Mouse (Mus musculus) adrenal gland, postnatal 36 days (tissue): ENCODE results near the gene AC131692.1. TPM values are rescaled to one million over a fixed set of nuclear protein-coding genes. Genes with fewer than 3 reads are reported as not detected.

Experiments used
- DNase-seq, 2 experiments: peaks; one replicate each; pipeline ENCODE4 v3.0.0; 2021; ENCODE audit warnings: mixed read lengths in 1 of 2
- long read RNA-seq, 2 experiments: library from polyadenylated mRNA; stranded (forward); transcript quantifications; one replicate each; pipeline ENCODE4 v2.0.0; 2021; ENCODE audit warnings: borderline sequencing depth in 2 of 2
- total RNA-seq, 2 experiments: library from RNA; stranded (reverse); gene quantifications; 2 replicates each; pipeline ENCODE4 v1.2.3; 2021

AC131692.1 gene
- not detected for total RNA-seq
- long read RNA-seq, experiment 1, result 0 reads
- long read RNA-seq, experiment 2, result 0 reads

- DNase-seq, result no peak
Measured at GRCm38 (mm10) chr19:6094119-6094518, at the start of gene AC131692.1. TSS of gene AC131692.1 (plus strand) at chr19:6094419.

GRCm38 (mm10) chr19:6045366-6046293 lies 48.6 kb upstream of the AC131692.1 start:
- DNase-seq, result no peak

GRCm38 (mm10) chr19:6046294-6047153 lies 47.7 kb upstream of the AC131692.1 start, which contains the start of gene Syvn1:
TSS of gene Syvn1 (plus strand) at chr19:6046576.
- peak; percentile 92 to 93 for DNase-seq

- DNase-seq, result peak; percentile 14 to 38
Measured at GRCm38 (mm10) chr19:6047154-6047898, 46.9 kb upstream of the AC131692.1 start.

GRCm38 (mm10) chr19:6047899-6048166 lies 46.4 kb upstream of the AC131692.1 start:
- DNase-seq, result no peak

- no peak for DNase-seq
Measured at GRCm38 (mm10) chr19:6048681-6049410, 45.4 kb upstream of the AC131692.1 start.

GRCm38 (mm10) chr19:6052516-6052915 lies 41.7 kb upstream of the AC131692.1 start:
- DNase-seq, result peak in 1 of 2 experiments; percentile 24

GRCm38 (mm10) chr19:6054296-6054695 lies 39.9 kb upstream of the AC131692.1 start:
- no peak for DNase-seq

GRCm38 (mm10) chr19:6056696-6057095 lies 37.5 kb upstream of the AC131692.1 start:
- no peak for DNase-seq

- DNase-seq, result peak; percentile 99
Measured at GRCm38 (mm10) chr19:6057313-6058096, 36.7 kb upstream of the AC131692.1 start, which contains the start of the genes Mrpl49 and Fau. TSS of gene Mrpl49 (minus strand) at chr19:6057785. TSS of gene Fau (plus strand) at chr19:6057844.

- no peak for DNase-seq
Measured at GRCm38 (mm10) chr19:6058513-6058912, 35.7 kb upstream of the AC131692.1 start.

- no peak for DNase-seq
Measured at GRCm38 (mm10) chr19:6058966-6059365, 35.3 kb upstream of the AC131692.1 start.

- peak; percentile 94 for DNase-seq
Measured at GRCm38 (mm10) chr19:6061021-6061533, 33.1 kb upstream of the AC131692.1 start, which contains the start of gene Znhit2. TSS of gene Znhit2 (plus strand) at chr19:6061192.

GRCm38 (mm10) chr19:6061641-6062302 lies 32.4 kb upstream of the AC131692.1 start:
- peak; percentile 53 to 65 for DNase-seq

GRCm38 (mm10) chr19:6062418-6062817 lies 31.8 kb upstream of the AC131692.1 start:
- no peak for DNase-seq

- no peak for DNase-seq
Measured at GRCm38 (mm10) chr19:6063081-6063480, 31.1 kb upstream of the AC131692.1 start.

GRCm38 (mm10) chr19:6066571-6066970 lies 27.6 kb upstream of the AC131692.1 start:
- DNase-seq, result no peak

- peak; percentile 87 to 89 for DNase-seq
Measured at GRCm38 (mm10) chr19:6067011-6067723, 27.1 kb upstream of the AC131692.1 start.
